In genomic region chr7:63929080-63929479, GRCm38 (mm10) we compare ENCODE assay signal across 12 mouse cellular contexts. TPM values are rescaled to one million over a fixed set of nuclear protein-coding genes. Genes with fewer than 3 reads are reported as not detected.
DNase-seq lines count a peak whose midpoint lies in the region; ATAC-seq and TF ChIP-seq lines count a peak whose summit lies in the region.
"Had no signal": no experiment of that assay in that cellular context is flagged by ENCODE, and none has a peak within 500 bp of the region (broad histone marks: within the 10 kb centered on the region; RNA-seq: fewer than 3 reads in every experiment).

No protein-coding gene starts in this region.

- H3K27ac ChIP-seq in heart, adult 2 months = peak overlapping the region; percentile 85
- H3K27ac ChIP-seq in heart, embryonic 11.5 days (ENCODE audit: low read depth, low read length) = no peak overlapping the region
- H3K27ac ChIP-seq in liver, embryonic 13.5 days = peak overlapping the region; percentile 76

- no peak for TF ChIP-seq CTCF in heart, adult 2 months (IDR thresholded peaks at IDR 0.05)

- no peak for TF ChIP-seq POLR2A in heart, adult 2 months (IDR thresholded peaks at IDR 0.05; ENCODE audit: insufficient read depth, low read depth, low read length)

- no peaks in the 10 kb centered on the region for H3K9me3 ChIP-seq in heart, embryonic 11.5 days (replicated peaks; ENCODE audit: control insufficient read depth, low read length)
- no peaks in the 10 kb centered on the region for H3K9me3 ChIP-seq in liver, embryonic 13.5 days (replicated peaks)

- peak overlapping the region; percentile 64 for H3K9ac ChIP-seq in heart, adult 2 months (ENCODE audit: low read depth, low read length)
- H3K9ac ChIP-seq in heart, embryonic 11.5 days (ENCODE audit: low read depth, low read length) = no peak overlapping the region
- 0 out of 2 replicates have a peak overlapping the region, but pooled peaks have one; percentile 14 for H3K9ac ChIP-seq in liver, embryonic 13.5 days

- peaks cover 29% of the 10 kb centered on the region for H3K36me3 ChIP-seq in heart, adult 2 months (ENCODE audit: control insufficient read depth, insufficient read depth, low read length)
- no peaks in the 10 kb centered on the region for H3K36me3 ChIP-seq in heart, embryonic 11.5 days (ENCODE audit: control insufficient read depth, insufficient read depth, low read length)
- H3K36me3 ChIP-seq in liver, embryonic 13.5 days = no peaks in the 10 kb centered on the region

- H3K27me3 ChIP-seq in heart, adult 2 months (ENCODE audit: control insufficient read depth, insufficient read depth, low read length) = no peaks in the 10 kb centered on the region
- H3K27me3 ChIP-seq in heart, embryonic 11.5 days (ENCODE audit: control insufficient read depth, insufficient read depth, low read length) = no peaks in the 10 kb centered on the region
- H3K27me3 ChIP-seq in liver, embryonic 13.5 days = no peaks in the 10 kb centered on the region

- no peak overlapping the region for H3K4me3 ChIP-seq in heart, adult 2 months
- H3K4me3 ChIP-seq in heart, embryonic 11.5 days (ENCODE audit: low read depth, low read length) = no peak overlapping the region
- no peak overlapping the region for H3K4me3 ChIP-seq in liver, embryonic 13.5 days (replicated peaks)

- intact Hi-C loops in heart, adult 2 months (cut with DNase I) = no loop called here

- peak; percentile 88 for TF ChIP-seq EP300 in heart, adult 2 months (IDR thresholded peaks at IDR 0.05; ENCODE audit: insufficient read depth, low read depth, low read length)

- peaks cover 47% of the 10 kb centered on the region for H3K4me1 ChIP-seq in heart, adult 2 months (ENCODE audit: control insufficient read depth, insufficient read depth, low read length)
- H3K4me1 ChIP-seq in heart, embryonic 11.5 days (ENCODE audit: control insufficient read depth, insufficient read depth, low read length) = peaks cover 31% of the 10 kb centered on the region
- H3K4me1 ChIP-seq in liver, embryonic 13.5 days (replicated peaks) = peaks cover 98% of the 10 kb centered on the region

- peaks cover 11% of the 10 kb centered on the region for H3K79me2 ChIP-seq in heart, adult 2 months (replicated peaks; ENCODE audit: control insufficient read depth, insufficient read depth, low read length)

- DNase-seq in heart, adult 2 months = peak; percentile 79
- DNase-seq in adrenal gland, postnatal 25 days = peak; percentile 57
- peak; percentile 69 for DNase-seq in gastrocnemius, postnatal 25 days
- peak; percentile 53 for DNase-seq in liver, embryonic 13.5 days
- no peak for DNase-seq in layer of hippocampus, postnatal 36 days

- H3K4me2 ChIP-seq in heart, embryonic 11.5 days = no peak overlapping the region
- H3K4me2 ChIP-seq in liver, embryonic 13.5 days = peak overlapping the region; percentile 39
- H3K4me2 ChIP-seq: midbrain, embryonic 11.5 days had no signal

- WGBS in heart, adult 2 months = 17% methylated on average over 4 of the region's 4 CpGs
- 72% methylated on average over 3 of the region's 4 CpGs for WGBS in heart, embryonic 11.5 days (ENCODE audit: insufficient replicate concordance)
- 29% methylated on average over 4 of the region's 4 CpGs for WGBS in liver, embryonic 13.5 days (ENCODE audit: insufficient replicate concordance)

- ATAC-seq in heart, embryonic 11.5 days (replicated peaks; ENCODE audit: insufficient number of reproducible peaks, low FRiP score, low TSS enrichment) = no peak
- peak; percentile 83 for ATAC-seq in liver, embryonic 13.5 days (ENCODE audit: low read depth)
- no peak for ATAC-seq in CD4-positive, CD25-positive, alpha-beta regulatory T cell, adult 4 months
- ATAC-seq in inflammation-experienced regulatory T-cells, adult 6 months = no peak

RNA-seq across cellular contexts. Expression of gene Klf13, which starts 9.6 kb away (rescaled TPM):
- 10 to 100 TPM; 50.0 to 54.6 TPM for total RNA-seq in heart, adult 2 months (2021)
- 21.6 and 24.6 TPM in 2 replicates for polyA plus RNA-seq in heart, adult 2 months (2012; rRNA removed)
- 16.3 and 18.8 TPM in 2 replicates for polyA plus RNA-seq in heart, embryonic 11.5 days (2014; fragmentation: Nextera tagmentation; extraction: Ambion mirVana)
- total RNA-seq in adrenal gland, postnatal 25 days (2021) = 85.4 and 93.8 TPM in 2 replicates
- total RNA-seq in gastrocnemius, postnatal 25 days (2021) = 10 to 100 TPM; 38.9 to 43.1 TPM
- polyA plus RNA-seq in liver, embryonic 13.5 days (2015; fragmentation: Nextera tagmentation; extraction: Ambion mirVana) = 13.6 and 14.1 TPM in 2 replicates
- 100 to 1,000 TPM; 209 to 217 TPM for polyA plus RNA-seq in CD4-positive, CD25-positive, alpha-beta regulatory T cell, adult 4 months (2017; shearing (Covaris generic))
- 100 to 1,000 TPM; 189 to 211 TPM for total RNA-seq in layer of hippocampus, postnatal 36 days (2021)
- polyA plus RNA-seq in inflammation-experienced regulatory T-cells, adult 6 months (2017; shearing (Covaris generic)) = 100 to 1,000 TPM; 125 to 194 (median 163) TPM

RNA-seq across cellular contexts. Expression of gene E030018B13Rik, which starts 12.4 kb away (rescaled TPM):
- not detected for total RNA-seq in heart, adult 2 months (2021)
- polyA plus RNA-seq in heart, adult 2 months (2012; rRNA removed) = not detected in 2 replicates
- polyA plus RNA-seq in heart, embryonic 11.5 days (2014; fragmentation: Nextera tagmentation; extraction: Ambion mirVana) = not detected in 2 replicates
- not detected in 2 replicates for total RNA-seq in adrenal gland, postnatal 25 days (2021)
- total RNA-seq in gastrocnemius, postnatal 25 days (2021) = not detected
- polyA plus RNA-seq in liver, embryonic 13.5 days (2015; fragmentation: Nextera tagmentation; extraction: Ambion mirVana) = not detected in 2 replicates
- polyA plus RNA-seq in CD4-positive, CD25-positive, alpha-beta regulatory T cell, adult 4 months (2017; shearing (Covaris generic)) = not detected
- not detected for total RNA-seq in layer of hippocampus, postnatal 36 days (2021)
- polyA plus RNA-seq in inflammation-experienced regulatory T-cells, adult 6 months (2017; shearing (Covaris generic)) = under 1 TPM in 1 of 3 experiments, not detected in 2; 0.62 TPM
- total RNA-seq: layer of hippocampus, postnatal 14 days had no signal
- polyA plus RNA-seq: heart, embryonic 14.5 days; testis, adult 2 months had no signal

Comparison
In these comparisons a context has a peak if more than half of its experiments do, and no peak if none do; other contexts are left out.
1. DNase-seq: peak in heart, adult 2 months (2 of 2), adrenal gland, postnatal 25 days (single experiment), gastrocnemius, postnatal 25 days (single experiment) and liver, embryonic 13.5 days (single experiment); none in layer of hippocampus, postnatal 36 days (0 of 2).